Mouse (Mus musculus): ENCODE measurements around the gene Timm8a1.

Gene Timm8a1

GRCm38 (mm10) chrX:134523772-134524171 is 17.9 kb downstream of the Timm8a1 start:
- DNase-seq, result no peak

- DNase-seq, result peak; percentile 22 to 27
Measured at GRCm38 (mm10) chrX:134509473-134509872, 32.2 kb downstream of the Timm8a1 start.

DNA sequence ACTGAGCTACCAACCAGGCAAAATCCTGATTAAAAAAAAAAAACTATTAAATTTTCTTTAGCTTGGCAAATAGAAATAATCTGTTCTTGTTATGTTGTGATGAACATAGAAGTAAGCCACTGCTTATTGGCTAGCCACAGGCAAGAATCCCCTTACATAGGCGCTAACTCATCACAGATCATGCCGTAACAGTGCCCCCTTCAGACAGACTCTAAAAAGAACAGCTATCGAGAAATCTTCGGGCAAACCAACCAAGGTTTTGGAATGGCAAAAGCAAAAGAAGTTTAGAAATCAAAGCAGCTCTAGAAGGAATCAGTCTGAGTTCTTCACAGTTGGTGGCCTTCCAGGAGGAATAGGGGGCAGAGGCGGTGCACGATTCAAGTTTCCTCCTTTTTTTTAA is 33.7 kb downstream of the Timm8a1 start:
- DNase-seq, result no peak

DNA sequence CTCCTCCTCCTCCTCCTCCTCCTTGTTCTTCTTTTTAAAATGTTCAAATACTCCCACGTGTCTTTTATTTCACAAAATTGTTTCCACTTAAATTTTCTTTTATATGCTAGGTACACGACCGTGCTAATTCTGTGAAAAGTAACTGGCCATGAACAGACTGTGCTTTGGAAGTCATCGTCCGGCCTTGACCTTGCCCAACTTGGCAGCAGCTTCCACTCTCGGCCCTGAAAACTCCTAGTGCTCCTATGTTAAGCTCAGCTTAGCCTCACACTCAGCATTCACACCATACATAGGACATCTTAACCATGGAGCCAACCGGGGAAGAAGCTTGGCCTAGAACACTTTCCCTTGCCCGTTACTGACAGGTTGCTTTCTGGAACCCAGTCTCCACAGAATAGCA is 41.0 kb downstream of the Timm8a1 start:
- no peak for DNase-seq
